Mouse (Mus musculus) stomach, embryonic 14.5 days (tissue): ENCODE measurements around the gene Ppfibp1. TPM values are rescaled to one million over a fixed set of nuclear protein-coding genes. Genes with fewer than 3 reads are reported as not detected.

Source experiments
- ATAC-seq: fragments of 200-750 bp; cut with Nextera tagmentation; 2 replicates; pipeline ENCODE4 v1.8.0; 2017; ENCODE audit warnings: low read depth, moderate TSS enrichment; ENCODE audit not compliant: insufficient number of reproducible peaks, insufficient read depth, low FRiP score
- H3K27ac ChIP-seq: fragments of 300-500 bp; sonication (generic); 2 replicates; pipeline ENCODE4 v1.5.1; 2014; ENCODE audit warnings: mild to moderate bottlenecking, low read length, moderate library complexity, mixed read lengths
- H3K27me3 ChIP-seq: fragments of 300-500 bp; sonication (generic); 2 replicates; pipeline ENCODE4 v1.6.1; 2014; ENCODE audit warnings: low read length, control low read depth, mixed read lengths; ENCODE audit not compliant: control insufficient read depth, insufficient read depth
- H3K36me3 ChIP-seq: fragments of 300-500 bp; sonication (generic); 2 replicates; pipeline ENCODE4 v1.6.1; 2014; ENCODE audit warnings: mild to moderate bottlenecking, control low read depth, low read length, moderate library complexity, mixed read lengths; ENCODE audit not compliant: control insufficient read depth, insufficient read depth
- H3K4me1 ChIP-seq: fragments of 300-500 bp; sonication (generic); 2 replicates; pipeline ENCODE4 v1.6.1; 2014; ENCODE audit warnings: low read length, control low read depth, mixed read lengths; ENCODE audit not compliant: control insufficient read depth, insufficient read depth
- H3K4me2 ChIP-seq: fragments of 300-500 bp; sonication (generic); replicated peaks from 2 replicates; pipeline ENCODE4 v1.6.1; 2014; ENCODE audit warnings: low read depth, low read length, control low read depth
- H3K4me3 ChIP-seq: fragments of 300-500 bp; sonication (generic); 2 replicates; pipeline ENCODE4 v1.5.1; 2014; ENCODE audit warnings: low read depth, low read length, control low read depth
- H3K9ac ChIP-seq: fragments of 300-500 bp; sonication (generic); replicated peaks from 2 replicates; pipeline ENCODE4 v1.6.1; 2014; ENCODE audit warnings: low read depth, mild to moderate bottlenecking, control low read depth, low read length, moderate library complexity, mixed read lengths
- H3K9me3 ChIP-seq: fragments of 300-500 bp; sonication (generic); 2 replicates; pipeline ENCODE4 v1.6.1; 2016; ENCODE audit warnings: low read depth, low read length, control low read depth; ENCODE audit not compliant: control insufficient read depth
- WGBS: fragments of 180-500 bp; shearing (Covaris S2); extraction: QIAGEN DNeasy Blood & Tissue Kit; methylation state at CpG from one replicate; pipeline ENCODE4 v1.1.7; 2014; 5-methylcytosine and 5-hydroxymethylcytosine counted together
- polyA plus RNA-seq: library from polyadenylated mRNA; unstranded; fragments of >200 nt; fragmentation: Nextera tagmentation; extraction: Ambion mirVana; gene quantifications from 2 replicates; pipeline ENCODE4 v1.2.1, GENCODE M21; 2014

Gene Ppfibp1
- polyA plus RNA-seq, 1 experiment from 2014 or later, result 41.9 TPM

DNA sequence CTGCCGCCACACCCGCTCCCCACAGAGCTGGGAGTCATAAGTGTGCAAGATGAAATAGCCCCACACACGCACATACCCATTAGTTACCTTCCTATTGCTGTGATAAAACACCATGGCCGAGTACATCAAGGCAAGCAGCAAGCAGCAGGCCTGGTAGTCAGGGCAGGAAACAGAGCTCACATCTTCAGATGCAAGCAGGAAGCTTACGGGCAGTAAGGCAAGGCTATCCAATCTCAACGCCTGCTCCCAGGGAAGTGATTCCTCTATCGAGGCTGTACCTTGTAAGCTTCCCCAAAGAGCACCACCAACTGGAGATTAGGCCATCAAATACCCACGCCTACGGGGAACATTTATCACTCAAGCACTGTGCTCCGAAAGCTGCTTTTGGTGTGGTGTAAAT is 191.6 kb downstream of the Ppfibp1 start:
- Histone ChIP-seq H3K9me3 (no peaks in the 10 kb centered on the region), H3K27me3 (no peaks in the 10 kb centered on the region), H3K9ac (no peak overlapping the region), H3K4me2 (no peak overlapping the region), H3K36me3 (no peaks in the 10 kb centered on the region), H3K27ac (no peak overlapping the region), H3K4me3 (no peak overlapping the region), H3K4me1 (no peaks in the 10 kb centered on the region)
- WGBS, result 85% methylated on average over 10 of the region's 10 CpGs
- ATAC-seq, result no peak

Other genes starting within 250 kb of the Ppfibp1 start
- gene Med21, start 245.9 kb upstream of the Ppfibp1 start, polyA plus RNA-seq, result 137 and 146 TPM in 2 replicates
- gene Tm7sf3, start 245.7 kb upstream of the Ppfibp1 start, polyA plus RNA-seq, result 31.7 and 34.2 TPM in 2 replicates
- gene Stk38l, start 163.5 kb upstream of the Ppfibp1 start, polyA plus RNA-seq, result 25.0 and 27.6 TPM in 2 replicates
- 7.1 and 8.5 TPM in 2 replicates for gene Arntl2, start 92.4 kb upstream of the Ppfibp1 start, polyA plus RNA-seq
- gene Smco2, start 38.4 kb upstream of the Ppfibp1 start, polyA plus RNA-seq, result not detected in 2 replicates
- 0.43 and 0.54 TPM in 2 replicates for gene 1700034J05Rik, start 65.9 kb downstream of the Ppfibp1 start, polyA plus RNA-seq
- 2.0 and 2.5 TPM in 2 replicates for gene Rep15, start 144.1 kb downstream of the Ppfibp1 start, polyA plus RNA-seq
- gene Mrps35, start 154.3 kb downstream of the Ppfibp1 start, polyA plus RNA-seq, result 123 and 125 TPM in 2 replicates
- gene Mansc4, start 198.5 kb downstream of the Ppfibp1 start, polyA plus RNA-seq, result 4.4 and 5.0 TPM in 2 replicates
- gene Klhl42, start 202.9 kb downstream of the Ppfibp1 start, polyA plus RNA-seq, result 11.1 and 13.2 TPM in 2 replicates